Mouse (Mus musculus) bone marrow macrophage, adult 2 months (primary cell): Measurements from ENCODE around the gene Emilin1.

Experiments used
- CTCF ChIP-seq: IDR thresholded peaks from 2 replicates; pipeline ENCODE4 v1.5.1; 2012; ENCODE audit warnings: low read depth, mild to moderate bottlenecking, low read length, moderate library complexity
- POLR2A ChIP-seq: IDR thresholded peaks from 2 replicates; pipeline ENCODE4 v1.6.1; 2012; ENCODE audit warnings: mild to moderate bottlenecking, low read depth, low read length, borderline replicate concordance

DNA sequence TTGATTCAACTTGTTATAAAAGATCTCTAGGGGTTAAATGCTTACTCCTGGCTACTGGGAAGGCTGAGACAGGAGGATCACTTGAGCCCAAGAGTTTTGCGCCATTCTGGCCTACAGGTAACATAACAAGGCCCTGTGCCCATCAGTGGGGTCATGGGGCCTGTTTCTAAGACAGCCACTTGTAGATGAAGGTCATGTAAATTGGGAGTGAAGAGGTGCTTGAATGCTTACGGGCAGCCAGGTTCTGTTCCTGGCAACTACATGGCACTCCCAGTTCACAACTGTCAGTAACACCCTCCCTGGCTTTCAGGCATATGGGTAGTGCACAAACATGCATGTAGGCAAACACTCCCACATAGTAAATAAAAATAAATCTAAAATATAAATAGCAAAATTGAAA is 37.7 kb downstream of the Emilin1 start:
- no peak for TF ChIP-seq CTCF
- TF ChIP-seq POLR2A, result no peak
